Mouse (Mus musculus): ENCODE data around the gene Rrm2.
"Not testable (repeated sequence)": the region's sequence is repeated elsewhere in the genome, so short reads cannot be mapped to it uniquely, and the experiment has no call there.

Gene Rrm2

GRCm38 (mm10) chr12:24707954-24708823, at the start of gene Rrm2:
TSS of gene Rrm2 (plus strand) at chr12:24708241.
- DNase-seq = peak; percentile 85

- no peak for DNase-seq
Observed at GRCm38 (mm10) chr12:24658998-24659397, 49.0 kb upstream of the Rrm2 start.

GRCm38 (mm10) chr12:24659923-24660322, 48.1 kb upstream of the Rrm2 start:
- DNase-seq = no peak

- no peak for DNase-seq
Observed at GRCm38 (mm10) chr12:24661100-24661499, 46.9 kb upstream of the Rrm2 start.

GRCm38 (mm10) chr12:24662131-24662530, 45.9 kb upstream of the Rrm2 start:
- no peak for DNase-seq

GRCm38 (mm10) chr12:24680096-24680491, 27.9 kb upstream of the Rrm2 start:
- DNase-seq = no peak

- no peak for DNase-seq
Observed at GRCm38 (mm10) chr12:24680492-24681285, 27.4 kb upstream of the Rrm2 start.

- no peak for DNase-seq
Observed at GRCm38 (mm10) chr12:24681286-24682023, 26.6 kb upstream of the Rrm2 start, which contains the start of gene Cys1. TSS of gene Cys1 (minus strand) at chr12:24681813.

- DNase-seq = no peak
Observed at GRCm38 (mm10) chr12:24682563-24682962, 25.5 kb upstream of the Rrm2 start.

- no peak for DNase-seq
Observed at GRCm38 (mm10) chr12:24683461-24683860, 24.6 kb upstream of the Rrm2 start.

- DNase-seq = no peak
Observed at GRCm38 (mm10) chr12:24686038-24686695, 21.9 kb upstream of the Rrm2 start.

GRCm38 (mm10) chr12:24686696-24687346, 21.2 kb upstream of the Rrm2 start:
- no peak for DNase-seq

GRCm38 (mm10) chr12:24690351-24690750, 17.7 kb upstream of the Rrm2 start:
- no peak for DNase-seq

- peak; percentile 74 for DNase-seq
Observed at GRCm38 (mm10) chr12:24696500-24697483, 11.2 kb upstream of the Rrm2 start.

GRCm38 (mm10) chr12:24697484-24698204, 10.4 kb upstream of the Rrm2 start:
- DNase-seq = no peak

- no peak for DNase-seq
Observed at GRCm38 (mm10) chr12:24698514-24698913, 9.5 kb upstream of the Rrm2 start.

GRCm38 (mm10) chr12:24699578-24699977, 8.5 kb upstream of the Rrm2 start:
- no peak for DNase-seq

GRCm38 (mm10) chr12:24701621-24702020, 6.4 kb upstream of the Rrm2 start:
- DNase-seq = not testable (repeated sequence)

GRCm38 (mm10) chr12:24703013-24703412, 5.0 kb upstream of the Rrm2 start:
- no peak for DNase-seq
